Mouse (Mus musculus) lung, postnatal 0 days (tissue): ENCODE results near the gene Ubxn10.

Experiments
- CTCF ChIP-seq: IDR thresholded peaks from 2 replicates; pipeline ENCODE4 v1.5.1; 2016; ENCODE audit warnings: antibody characterized with exemption, mild to moderate bottlenecking
- EP300 ChIP-seq: IDR thresholded peaks from 2 replicates; pipeline ENCODE4 v1.6.1; 2016; ENCODE audit warnings: antibody characterized with exemption, mild to moderate bottlenecking, control low read depth

DNA sequence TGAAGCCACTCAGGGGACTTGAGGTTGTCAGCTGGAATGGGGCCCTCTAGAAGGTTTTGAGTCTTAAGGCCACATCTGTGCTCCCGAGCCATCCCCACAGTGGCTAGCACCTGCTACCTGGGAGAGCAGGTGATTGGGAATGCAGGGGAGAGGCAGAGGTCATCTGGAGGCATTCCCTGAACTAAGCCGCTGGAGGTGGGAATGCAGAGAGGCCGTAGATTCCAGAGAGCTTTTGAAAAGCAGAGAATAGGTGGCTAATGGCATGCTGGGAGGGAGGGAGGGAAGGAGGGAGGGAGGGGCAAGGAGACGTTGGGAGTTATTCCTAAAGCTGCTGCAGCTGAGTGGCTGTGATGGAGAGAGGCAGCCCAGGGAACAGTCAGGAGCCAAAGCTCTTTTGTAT, 46.4 kb downstream of the Ubxn10 start:
- no peak for TF ChIP-seq EP300
- TF ChIP-seq CTCF = no peak
